Mouse (Mus musculus) WW6 (cell line): ENCODE data around the gene Plekha5.
"Not testable (repeated sequence)": the region's sequence is repeated elsewhere in the genome, so short reads cannot be mapped to it uniquely, and the experiment has no call there.

ENCODE experiments used
- DNase-seq: peaks from one replicate; pipeline ENCODE4 v3.0.0-alpha.2; 2013; ENCODE audit warnings: low read depth, low spot score

The Plekha5 gene

DNA sequence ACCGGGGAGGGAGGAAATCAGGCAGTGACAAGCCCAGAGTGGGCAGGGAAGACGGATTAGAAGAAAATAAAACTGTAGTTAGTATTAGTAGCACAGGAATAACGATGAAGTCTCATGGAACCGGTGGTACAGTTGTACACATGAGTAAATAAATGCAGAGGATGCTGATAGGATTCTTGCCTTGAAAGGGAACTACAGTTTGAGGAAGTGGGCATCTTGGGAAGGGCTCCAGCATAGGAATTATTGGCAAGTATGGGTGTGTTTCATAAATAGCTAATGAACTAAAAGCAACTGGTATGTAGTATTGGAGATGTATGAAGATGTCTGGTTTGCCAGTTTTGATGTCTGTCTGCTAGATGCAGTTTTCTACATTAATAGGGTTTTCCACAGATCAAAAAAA lies 99.7 kb downstream of the Plekha5 start:
- DNase-seq: no peak

GRCm38 (mm10) chr6:140528414-140528813 lies 104.6 kb downstream of the Plekha5 start:
- DNase-seq: no peak

DNA sequence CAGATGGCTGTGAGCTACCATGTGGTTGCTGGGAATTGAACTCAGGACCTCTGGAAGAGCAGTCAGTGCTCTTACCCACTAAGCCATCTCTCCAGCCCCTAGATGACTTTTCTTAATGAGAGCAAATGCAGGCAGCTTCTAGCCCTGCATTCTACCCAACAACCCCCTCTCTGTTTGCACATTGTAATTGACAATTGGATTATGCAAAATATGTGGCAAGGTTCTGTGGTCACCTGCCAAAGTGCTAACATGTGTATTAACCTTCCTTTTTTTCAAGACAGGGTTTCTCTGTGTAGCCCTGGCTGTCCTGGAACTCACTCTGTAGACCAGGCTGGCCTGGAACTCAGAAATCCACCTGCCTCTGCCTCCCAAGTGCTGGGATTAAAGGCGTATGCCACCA lies 109.0 kb downstream of the Plekha5 start:
- DNase-seq: not testable (repeated sequence)

DNA sequence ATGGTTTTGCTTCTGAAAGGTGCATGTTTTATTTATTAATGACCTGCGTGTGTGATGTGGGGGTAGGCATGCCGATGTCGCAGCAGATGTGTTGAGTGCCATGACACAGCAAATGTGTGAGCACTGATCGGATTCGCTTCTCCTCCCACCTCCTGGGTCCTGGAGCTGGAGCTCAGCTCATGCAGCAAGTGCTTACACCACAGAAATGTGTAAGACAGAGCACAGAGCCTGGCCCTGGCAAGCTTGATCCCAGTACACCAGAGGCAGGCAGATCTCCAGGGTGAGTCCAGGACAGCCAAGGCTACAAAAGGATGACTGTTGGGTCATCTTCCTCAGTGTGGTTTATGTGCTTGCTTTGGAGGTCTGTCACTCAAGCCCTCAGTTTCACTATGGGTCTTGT lies 109.8 kb downstream of the Plekha5 start:
- DNase-seq: no peak

DNA sequence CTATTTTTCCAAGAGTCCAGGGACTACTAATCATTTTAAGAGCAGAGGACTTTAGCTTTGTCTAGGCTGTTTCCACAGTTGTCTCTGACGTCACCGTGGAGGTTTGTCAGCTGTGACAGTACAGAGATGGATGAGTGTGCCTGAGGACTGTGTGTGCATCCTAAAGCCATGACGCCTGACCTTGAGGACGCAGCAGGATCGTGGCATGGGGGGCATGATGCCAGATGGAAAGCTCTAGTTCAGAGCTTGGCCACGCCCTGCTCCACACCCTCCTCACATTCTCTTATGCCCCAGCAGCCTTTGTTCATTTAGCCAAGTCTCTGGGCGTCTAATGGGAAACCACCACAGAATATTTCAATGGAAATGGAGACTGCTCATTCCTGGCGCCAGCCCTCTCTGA lies 111.7 kb downstream of the Plekha5 start:
- no peak for DNase-seq

GRCm38 (mm10) chr6:140541919-140542318 lies 118.1 kb downstream of the Plekha5 start:
- DNase-seq: no peak

DNA sequence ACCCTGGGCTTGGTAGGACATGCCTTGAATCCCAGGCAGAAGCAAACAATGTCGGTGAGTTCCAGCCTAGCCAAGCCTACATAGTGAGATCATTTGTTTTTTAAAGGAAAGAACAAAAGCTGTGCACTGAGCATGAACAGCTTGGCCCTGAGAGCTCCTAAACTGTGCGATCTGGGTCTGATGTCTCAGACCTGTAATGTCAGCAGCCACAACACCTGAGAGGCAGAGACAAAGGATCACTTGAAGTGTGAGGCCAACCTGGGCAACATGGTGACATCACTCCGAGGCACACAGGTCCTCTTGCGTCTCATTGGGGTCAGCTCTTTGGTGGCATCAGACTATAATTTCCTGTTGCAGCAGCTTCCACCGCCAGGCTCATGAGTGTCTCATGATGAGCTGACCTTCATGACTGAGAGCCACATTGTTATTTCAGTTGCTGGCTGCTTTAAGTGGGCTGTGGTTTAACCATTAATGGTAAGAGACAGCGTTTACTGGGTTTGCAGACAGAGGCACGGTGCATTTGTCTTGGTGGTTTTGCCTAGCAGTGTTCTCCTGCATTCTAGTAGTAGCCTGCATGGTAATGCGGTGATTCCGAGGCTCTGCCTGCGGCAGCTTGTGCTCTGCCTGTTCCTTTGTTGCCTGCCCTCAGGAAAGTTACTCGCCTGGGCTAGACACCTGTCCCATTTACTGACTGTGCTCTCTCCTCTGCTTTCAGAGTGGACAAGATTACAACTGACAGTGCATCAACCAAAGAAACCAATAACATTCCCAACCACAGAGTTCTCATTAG lies 119.3 kb downstream of the Plekha5 start:
- DNase-seq: no peak

DNA sequence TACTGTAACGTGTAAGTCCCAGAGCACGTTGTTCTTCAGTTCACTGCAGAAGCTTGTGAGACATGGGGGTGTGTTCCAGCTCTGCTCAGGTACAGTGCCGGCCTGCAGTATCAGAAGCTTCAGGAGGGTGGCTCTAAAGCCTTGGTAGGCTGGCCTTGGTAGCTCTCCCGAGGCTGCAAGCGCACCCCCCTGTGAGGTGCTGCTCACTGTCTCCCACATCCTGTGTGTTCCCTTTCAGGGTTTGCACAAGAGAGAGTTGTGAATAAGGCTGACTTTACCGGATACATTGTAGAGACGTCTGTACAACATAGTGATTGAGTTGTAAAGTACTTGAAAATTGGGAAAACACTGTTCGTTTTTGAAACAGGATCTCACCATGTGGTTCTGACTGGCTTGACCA lies 122.2 kb downstream of the Plekha5 start:
- no peak for DNase-seq

DNA sequence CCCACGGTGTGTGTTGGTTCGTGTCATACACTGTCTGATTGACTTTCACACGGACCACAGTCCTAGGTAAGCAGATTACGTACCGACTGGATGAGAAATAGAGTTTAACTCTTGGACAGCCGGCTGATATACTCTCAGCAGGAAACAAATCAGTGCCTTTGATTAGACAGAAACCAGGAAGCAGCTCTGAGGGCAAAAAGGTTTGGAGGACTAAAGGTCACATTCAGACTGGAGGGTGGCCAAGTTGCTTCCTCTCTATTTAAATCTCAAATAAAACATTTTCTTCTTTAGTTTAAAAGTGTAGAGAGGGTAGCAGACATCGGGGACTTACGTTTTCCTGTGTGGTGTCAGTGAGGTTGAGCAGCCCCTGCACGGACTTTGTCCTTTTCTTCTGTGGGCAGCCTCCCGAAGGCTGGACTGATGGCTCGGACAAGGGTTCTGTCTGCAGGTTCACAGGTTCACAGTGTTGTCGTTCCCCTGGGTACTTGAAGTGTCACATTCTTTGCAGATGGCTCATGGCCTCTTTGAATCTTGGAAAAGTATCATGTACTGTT lies 122.9 kb downstream of the Plekha5 start:
- DNase-seq: no peak

- no peak for DNase-seq
Measured at GRCm38 (mm10) chr6:140547203-140547944, 123.5 kb downstream of the Plekha5 start.

GRCm38 (mm10) chr6:140548082-140548769 lies 124.4 kb downstream of the Plekha5 start:
- no peak for DNase-seq

DNA sequence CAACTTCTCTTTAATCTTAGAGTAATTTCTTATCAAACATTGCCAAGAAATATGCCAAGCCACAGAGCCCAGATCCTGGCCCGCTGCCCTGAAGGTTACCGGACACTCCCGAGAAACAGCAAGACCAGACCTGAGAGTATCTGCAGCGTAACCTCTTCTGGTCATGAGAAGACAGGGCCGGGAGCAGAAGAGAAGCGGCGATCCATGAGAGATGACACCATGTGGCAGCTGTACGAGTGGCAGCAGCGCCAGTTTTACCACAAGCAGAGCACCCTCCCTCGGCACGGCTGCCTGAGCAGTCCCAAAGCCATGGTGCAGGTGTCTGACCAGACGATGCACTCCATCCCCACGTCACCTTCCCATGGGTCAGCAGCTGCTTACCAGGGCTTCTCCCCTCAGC lies 126.9 kb downstream of the Plekha5 start:
- no peak for DNase-seq

DNA sequence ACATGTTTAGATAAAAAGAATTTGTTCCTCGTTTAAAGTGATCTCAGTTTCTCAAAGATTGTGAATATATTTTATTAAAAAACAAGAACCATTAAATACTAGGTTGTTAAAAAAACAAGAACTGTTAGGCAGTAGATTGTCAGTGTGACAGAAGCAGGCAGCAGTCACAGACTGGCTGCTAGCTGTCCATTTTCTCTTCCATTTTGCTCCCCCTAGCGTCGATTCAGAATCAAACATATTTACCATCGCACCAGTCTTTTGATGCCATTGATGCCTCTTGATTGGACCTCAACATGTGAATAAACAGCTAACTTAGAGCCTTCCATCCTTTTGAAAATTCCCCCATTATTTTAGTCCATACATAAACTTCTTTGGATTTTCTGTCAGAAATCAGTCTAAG lies 130.4 kb downstream of the Plekha5 start:
- DNase-seq: no peak

DNA sequence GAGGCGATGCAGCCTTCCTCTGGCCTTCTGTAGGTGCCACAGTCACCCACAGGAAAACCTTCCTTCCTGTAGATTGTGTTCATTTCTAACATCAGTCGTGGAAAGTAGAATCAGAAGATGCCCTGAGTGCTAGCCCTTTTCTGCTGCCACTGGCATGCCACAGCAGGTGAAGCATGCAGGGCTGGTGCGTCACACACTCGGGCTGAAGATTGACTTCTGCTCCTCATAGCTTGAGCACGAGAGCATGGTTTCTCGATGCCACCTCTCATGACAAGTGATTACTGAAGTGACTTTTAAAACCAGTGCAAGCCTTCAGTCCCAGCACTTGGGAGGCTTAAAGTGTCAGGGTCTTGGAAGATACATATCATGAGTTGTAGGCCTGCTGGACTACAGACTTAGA lies 135.6 kb downstream of the Plekha5 start:
- DNase-seq: no peak

DNA sequence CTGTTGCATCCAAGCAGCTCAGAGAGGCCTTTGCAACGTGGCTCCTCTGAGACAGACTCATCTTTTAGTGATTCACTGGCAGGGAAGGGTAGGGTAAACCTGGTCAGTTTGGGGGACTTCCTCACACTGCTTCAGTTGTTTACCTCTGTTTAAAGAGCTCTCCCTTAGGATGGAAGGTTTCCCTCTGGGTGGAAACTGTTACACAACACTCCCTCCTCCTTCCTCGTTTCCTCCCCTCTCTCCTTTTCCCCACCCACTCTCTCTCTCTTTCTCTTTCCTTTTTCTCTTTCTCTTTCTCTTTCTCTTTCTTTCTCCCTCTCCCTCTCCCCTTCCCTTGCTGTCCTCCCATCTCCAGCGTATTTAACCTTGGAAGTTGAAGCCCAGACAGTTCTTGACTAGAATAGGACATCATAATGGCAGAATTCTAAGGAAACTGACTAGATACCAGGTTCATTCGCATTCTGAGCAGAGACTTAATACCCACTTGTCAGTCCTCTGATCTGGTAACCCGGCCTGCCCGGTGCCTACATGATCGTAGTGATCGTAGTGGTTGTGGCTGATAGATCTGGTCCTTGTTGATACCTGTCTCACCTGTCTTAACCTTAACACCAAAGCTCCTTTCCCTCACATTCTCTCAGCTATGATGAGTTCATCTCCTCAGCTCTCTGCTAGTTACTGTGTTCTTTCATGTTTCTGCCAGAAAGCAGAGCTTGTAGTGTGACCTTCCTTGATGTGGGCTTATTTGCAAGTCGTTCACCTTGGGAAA lies 137.5 kb downstream of the Plekha5 start:
- no peak for DNase-seq

DNA sequence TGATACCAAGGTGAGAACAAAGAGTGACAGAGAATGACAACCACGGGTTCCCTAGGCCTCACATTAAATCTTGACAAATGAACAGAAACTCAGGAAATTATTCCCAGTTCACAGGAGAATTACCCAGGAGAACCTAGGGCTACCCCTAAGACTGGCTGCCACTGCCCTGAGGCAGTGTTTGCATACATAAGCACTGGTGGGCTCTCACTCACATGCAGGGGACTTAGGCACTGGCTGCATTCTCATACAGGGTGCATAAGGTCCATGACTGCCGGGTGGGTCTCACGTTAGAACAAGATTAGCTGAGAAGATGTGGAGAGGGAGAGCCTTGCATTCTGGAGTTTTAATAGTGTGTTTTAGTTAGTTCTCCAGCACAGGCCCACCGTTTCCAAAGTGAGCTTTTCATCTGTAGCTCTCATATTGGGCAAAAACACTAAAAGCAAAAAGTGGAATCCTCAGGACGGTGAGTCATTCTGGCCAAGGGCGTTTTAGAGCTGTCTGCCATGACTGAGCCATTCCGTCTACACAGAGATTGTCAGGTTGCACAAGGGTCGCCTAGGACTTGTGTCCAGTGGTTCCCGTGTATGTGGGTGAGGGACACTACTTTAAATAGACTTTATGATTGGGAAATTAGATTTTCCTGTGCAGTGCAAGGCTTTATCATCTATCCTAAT lies 138.2 kb downstream of the Plekha5 start:
- no peak for DNase-seq

DNA sequence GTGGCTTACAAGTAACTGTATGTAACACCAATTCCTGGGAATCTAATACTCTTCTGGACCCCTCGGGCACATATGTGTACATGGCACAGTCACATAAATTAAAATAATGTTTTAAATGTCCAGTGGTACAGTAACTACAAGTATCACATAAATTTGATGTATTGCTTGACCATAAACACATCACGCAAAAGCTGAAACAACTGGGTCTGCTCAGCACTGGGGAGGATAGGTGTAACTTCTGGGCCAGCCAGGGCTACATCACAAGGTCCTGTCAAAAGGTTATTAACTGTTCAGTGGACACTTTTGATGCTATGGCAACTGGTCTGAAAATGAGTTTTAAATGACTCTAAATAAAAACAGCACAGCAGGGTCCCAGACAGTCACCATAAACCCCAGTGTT lies 143.3 kb downstream of the Plekha5 start:
- DNase-seq: no peak

- no peak for DNase-seq
Measured at GRCm38 (mm10) chr6:140567897-140568296, 144.0 kb downstream of the Plekha5 start.

DNA sequence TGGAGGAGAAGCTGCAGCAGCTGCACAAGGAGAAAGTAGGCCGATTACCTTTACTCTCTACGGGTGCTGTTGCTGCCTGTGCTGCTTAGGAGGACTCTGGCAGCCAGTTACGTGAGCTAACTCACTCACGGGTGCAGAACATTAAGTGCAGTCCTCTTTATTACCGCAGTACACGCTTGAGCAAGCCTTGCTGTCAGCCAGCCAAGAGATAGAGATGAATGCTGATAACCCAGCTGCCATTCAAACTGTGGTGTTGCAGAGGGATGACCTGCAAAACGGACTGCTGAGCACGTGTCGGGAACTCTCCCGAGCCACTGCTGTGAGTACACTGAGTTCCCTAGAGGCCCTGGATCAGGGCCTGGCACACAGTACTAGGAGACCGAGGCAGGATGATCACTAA lies 146.3 kb downstream of the Plekha5 start:
- DNase-seq: no peak

DNA sequence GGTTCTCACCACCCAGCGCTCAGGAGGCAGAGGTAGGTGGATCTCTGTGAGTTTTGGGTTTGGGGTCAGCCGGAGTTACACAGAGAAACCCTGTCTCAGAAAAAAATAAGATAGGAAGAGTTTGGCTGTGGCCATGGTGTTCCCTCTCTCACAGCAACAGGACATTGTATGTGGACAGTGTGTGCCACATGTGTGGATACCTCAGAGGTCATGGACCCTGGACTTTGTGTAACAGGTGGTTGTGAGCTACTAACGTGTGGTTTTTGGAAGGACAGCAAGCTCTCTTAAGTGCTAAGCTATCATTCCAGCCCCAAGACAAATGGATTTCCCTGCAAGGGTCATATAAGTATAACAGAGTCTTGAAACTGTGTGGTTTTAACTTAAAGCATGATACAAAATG lies 151.1 kb downstream of the Plekha5 start:
- DNase-seq: no peak

GRCm38 (mm10) chr6:140576133-140576532 lies 152.3 kb downstream of the Plekha5 start:
- no peak for DNase-seq
